Mouse (Mus musculus) intestine, embryonic 16.5 days (tissue): ENCODE data around the gene Ikzf5. TPM values are rescaled to one million over a fixed set of nuclear protein-coding genes. Genes with fewer than 3 reads are reported as not detected.
"Not testable (repeated sequence)": the region's sequence is repeated elsewhere in the genome, so short reads cannot be mapped to it uniquely, and the experiment has no call there.

Source experiments
- ATAC-seq: fragments of 200-750 bp; cut with Nextera tagmentation; 2 replicates; pipeline ENCODE4 v1.8.0; 2017; ENCODE audit warnings: moderate TSS enrichment, moderate library complexity
- H3K27ac ChIP-seq: fragments of 300-500 bp; sonication (generic); 2 replicates; pipeline ENCODE4 v1.5.1; 2014; ENCODE audit warnings: mild to moderate bottlenecking, low read length
- H3K27me3 ChIP-seq: fragments of 300-500 bp; sonication (generic); replicated peaks from 2 replicates; pipeline ENCODE4 v1.6.1; 2014; ENCODE audit warnings: low read length, control low read depth, mixed read lengths; ENCODE audit not compliant: control insufficient read depth, insufficient read depth
- H3K36me3 ChIP-seq: fragments of 300-500 bp; sonication (generic); 2 replicates; pipeline ENCODE4 v1.6.1; 2014; ENCODE audit warnings: low read length, control low read depth; ENCODE audit not compliant: control insufficient read depth, insufficient read depth
- H3K4me1 ChIP-seq: fragments of 300-500 bp; sonication (generic); 2 replicates; pipeline ENCODE4 v1.6.1; 2014; ENCODE audit warnings: low read length, control low read depth, mixed read lengths; ENCODE audit not compliant: control insufficient read depth, insufficient read depth
- H3K4me2 ChIP-seq: fragments of 300-500 bp; sonication (generic); 2 replicates; pipeline ENCODE4 v1.6.1; 2014; ENCODE audit warnings: low read depth, low read length, control low read depth
- H3K4me3 ChIP-seq: fragments of 300-500 bp; sonication (generic); 2 replicates; pipeline ENCODE4 v1.5.1; 2014; ENCODE audit warnings: mild to moderate bottlenecking, low read length
- H3K9ac ChIP-seq: fragments of 300-500 bp; sonication (generic); 2 replicates; pipeline ENCODE4 v1.6.1; 2014; ENCODE audit warnings: low read depth, low read length
- H3K9me3 ChIP-seq: fragments of 300-500 bp; sonication (generic); 2 replicates; pipeline ENCODE4 v1.6.1; 2016; ENCODE audit warnings: low read length, control low read depth; ENCODE audit not compliant: control insufficient read depth
- WGBS: fragments of 180-500 bp; shearing (Covaris S2); extraction: QIAGEN DNeasy Blood & Tissue Kit; methylation state at CpG from one replicate; pipeline ENCODE4 v1.1.7; 2014; 5-methylcytosine and 5-hydroxymethylcytosine counted together
- polyA plus RNA-seq: library from polyadenylated mRNA; unstranded; fragments of >200 nt; fragmentation: Nextera tagmentation; extraction: Ambion mirVana; gene quantifications from 2 replicates; pipeline ENCODE4 v1.2.1, GENCODE M21; 2015

Gene Ikzf5
- 8.1 and 9.4 TPM in 2 replicates for polyA plus RNA-seq

GRCm38 (mm10) chr7:131410416-131411058 is at the start of gene Ikzf5, which contains the start of gene Acadsb:
Gene Ikzf5, minus strand, starts transcription at chr7:131410521.
Gene Acadsb, plus strand, starts transcription at chr7:131410601.
- Histone ChIP-seq H3K36me3 (no peaks in the 10 kb centered on the region), H3K4me1 (peaks cover 13% of the 10 kb centered on the region), H3K27ac (peak within 1 kb of the TSS; percentile 75), H3K9ac (peak within 1 kb of the TSS; percentile 97), H3K27me3 (no peaks in the 10 kb centered on the region), H3K9me3 (no peaks in the 10 kb centered on the region), H3K4me2 (peak within 1 kb of the TSS; percentile 81), H3K4me3 (peak within 1 kb of the TSS; percentile 97)
- under 1% methylated on average over 42 of the region's 42 CpGs for WGBS
- peak; percentile 98 for ATAC-seq

DNA sequence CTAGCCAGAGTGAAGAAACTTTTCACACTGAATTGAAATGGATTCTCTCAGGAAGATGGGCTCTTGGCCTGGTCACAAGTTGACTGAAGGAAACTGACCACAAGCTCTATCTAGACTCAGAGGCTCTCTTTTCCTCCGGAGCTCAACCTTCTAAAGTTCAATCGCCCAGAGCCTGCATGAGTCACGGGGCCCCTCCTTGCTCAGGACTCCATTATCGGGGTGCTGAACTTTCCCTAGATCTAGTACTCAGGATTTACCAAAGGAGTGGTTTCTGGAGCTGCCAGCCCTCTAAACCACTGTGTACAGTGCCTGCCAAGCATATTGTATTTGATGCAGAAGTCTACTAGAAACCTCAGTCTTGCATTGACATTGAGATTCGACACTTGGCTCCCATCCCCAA is 46.4 kb upstream of the Ikzf5 start:
- no peaks in the 10 kb centered on the region for H3K27me3 ChIP-seq
- no peaks in the 10 kb centered on the region for H3K4me1 ChIP-seq
- no peak overlapping the region for H3K9ac ChIP-seq
- no peaks in the 10 kb centered on the region for H3K9me3 ChIP-seq
- no peaks in the 10 kb centered on the region for H3K36me3 ChIP-seq
- 85% methylated on average over 5 of the region's 5 CpGs for WGBS
- H3K4me2 ChIP-seq, result no peak overlapping the region
- no peak overlapping the region for H3K27ac ChIP-seq
- no peak overlapping the region for H3K4me3 ChIP-seq
- ATAC-seq, result no peak

DNA sequence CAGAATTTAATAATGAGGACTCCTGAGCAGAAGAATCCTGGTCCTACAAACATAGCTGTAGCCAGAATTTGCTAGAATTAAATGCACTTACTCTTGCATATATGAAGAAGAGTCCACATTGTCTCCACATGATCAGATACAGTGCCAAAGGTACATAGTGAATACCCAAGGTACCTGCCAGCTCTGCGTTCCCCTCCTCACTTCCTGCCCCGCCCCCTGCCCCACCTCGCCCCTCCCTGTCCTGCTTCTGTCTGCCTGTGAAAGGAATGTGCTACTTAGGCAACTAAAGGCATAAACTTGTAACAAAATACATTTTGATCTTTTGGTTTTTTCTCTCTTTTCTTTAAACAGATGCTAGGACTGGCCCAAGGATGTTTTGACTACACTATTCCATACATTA is 26.7 kb upstream of the Ikzf5 start:
- Histone ChIP-seq H3K36me3 (no peaks in the 10 kb centered on the region), H3K9me3 (no peaks in the 10 kb centered on the region), H3K9ac (no peak overlapping the region), H3K4me1 (no peaks in the 10 kb centered on the region), H3K4me3 (no peak overlapping the region), H3K4me2 (no peak overlapping the region), H3K27ac (no peak overlapping the region), H3K27me3 (no peaks in the 10 kb centered on the region)
- 61% methylated on average over 3 of the region's 3 CpGs for WGBS
- ATAC-seq, result peak; percentile 73; the same call in 1 of the 2 replicates

GRCm38 (mm10) chr7:131434276-131434675 is 24.0 kb upstream of the Ikzf5 start:
- H3K4me1 ChIP-seq, result no peaks in the 10 kb centered on the region
- H3K9ac ChIP-seq, result no peak overlapping the region
- no peak overlapping the region for H3K27ac ChIP-seq
- H3K27me3 ChIP-seq, result no peaks in the 10 kb centered on the region
- H3K4me2 ChIP-seq, result no peak overlapping the region
- ATAC-seq, result no peak
- H3K4me3 ChIP-seq, result no peak overlapping the region
- peaks cover 3% of the 10 kb centered on the region; the same call in 1 of the 2 replicates for H3K36me3 ChIP-seq
- WGBS, result 91% methylated on average over 1 of the region's 1 CpGs
- H3K9me3 ChIP-seq, result no peaks in the 10 kb centered on the region

DNA sequence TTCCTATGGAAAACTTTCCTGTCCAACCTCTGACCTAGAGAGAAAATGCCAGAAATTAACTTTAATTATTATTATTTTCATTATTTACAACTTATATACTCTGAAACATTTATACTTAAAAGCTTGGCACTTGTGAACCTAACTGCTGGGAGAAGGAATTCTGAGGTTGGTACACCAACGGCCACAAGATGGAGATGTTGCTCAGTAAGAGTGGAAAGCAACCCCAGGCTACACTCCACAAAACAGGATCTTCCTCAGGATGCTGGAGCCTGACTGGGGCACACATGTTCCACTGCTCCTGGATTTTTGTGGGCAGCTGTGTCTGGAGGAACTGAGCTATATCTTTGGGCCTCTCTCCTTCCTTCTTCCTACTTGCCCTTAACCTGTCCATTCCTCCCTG is 21.9 kb upstream of the Ikzf5 start:
- no peaks in the 10 kb centered on the region for H3K4me1 ChIP-seq
- ATAC-seq, result no peak
- peaks cover 3% of the 10 kb centered on the region; the same call in 1 of the 2 replicates for H3K36me3 ChIP-seq
- 17% methylated on average over 1 of the region's 1 CpGs for WGBS
- no peak overlapping the region for H3K4me2 ChIP-seq
- no peak overlapping the region for H3K9ac ChIP-seq
- no peaks in the 10 kb centered on the region for H3K27me3 ChIP-seq
- H3K27ac ChIP-seq, result no peak overlapping the region
- H3K4me3 ChIP-seq, result no peak overlapping the region
- no peaks in the 10 kb centered on the region for H3K9me3 ChIP-seq

- Histone ChIP-seq H3K36me3 (peaks cover 3% of the 10 kb centered on the region; the same call in 1 of the 2 replicates), H3K27me3 (no peaks in the 10 kb centered on the region), H3K4me3 (no peak overlapping the region), H3K4me2 (no peak overlapping the region), H3K9me3 (no peaks in the 10 kb centered on the region), H3K9ac (no peak overlapping the region), H3K27ac (no peak overlapping the region), H3K4me1 (no peaks in the 10 kb centered on the region)
- WGBS, result 90% methylated on average over 5 of the region's 5 CpGs
- ATAC-seq, result no peak
Observed at GRCm38 (mm10) chr7:131427331-131427730, 17.0 kb upstream of the Ikzf5 start.

GRCm38 (mm10) chr7:131424912-131425311 is 14.6 kb upstream of the Ikzf5 start:
- Histone ChIP-seq H3K4me1 (no peaks in the 10 kb centered on the region), H3K27me3 (no peaks in the 10 kb centered on the region), H3K27ac (no peak overlapping the region), H3K9me3 (no peaks in the 10 kb centered on the region), H3K9ac (no peak overlapping the region), H3K4me3 (no peak overlapping the region), H3K4me2 (no peak overlapping the region), H3K36me3 (no peaks in the 10 kb centered on the region; the same call in 1 of the 2 replicates)
- peak; percentile 68 for ATAC-seq
- 75% methylated on average over 2 of the region's 2 CpGs for WGBS

DNA sequence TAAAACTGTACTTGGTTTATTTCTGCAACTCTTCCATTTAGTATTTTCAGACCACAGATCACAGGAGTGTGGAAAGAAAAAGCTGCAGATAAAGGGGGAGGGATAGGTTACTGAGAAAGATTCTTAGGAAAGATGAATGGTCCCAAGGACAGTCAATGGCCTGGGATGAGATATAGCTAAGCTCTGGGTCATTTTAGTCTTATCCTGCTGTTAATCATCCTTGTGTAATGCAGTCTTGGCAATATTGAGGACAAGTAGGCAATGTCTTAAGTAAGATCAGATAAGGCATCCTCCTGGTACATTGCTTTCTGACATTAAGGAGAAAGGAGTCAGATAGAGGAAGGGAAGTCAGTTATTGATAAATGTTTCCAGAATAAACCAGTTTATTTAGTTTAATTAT is 7.3 kb upstream of the Ikzf5 start:
- H3K9ac ChIP-seq, result no peak overlapping the region
- H3K4me2 ChIP-seq, result no peak overlapping the region
- H3K36me3 ChIP-seq, result no peaks in the 10 kb centered on the region
- no peaks in the 10 kb centered on the region for H3K27me3 ChIP-seq
- peaks cover 3% of the 10 kb centered on the region; the same call in 1 of the 2 replicates for H3K4me1 ChIP-seq
- no peak overlapping the region for H3K27ac ChIP-seq
- H3K4me3 ChIP-seq, result no peak overlapping the region
- H3K9me3 ChIP-seq, result no peaks in the 10 kb centered on the region
- ATAC-seq, result no peak

- not testable (repeated sequence) for H3K4me3 ChIP-seq, H3K9me3 ChIP-seq, H3K4me1 ChIP-seq, H3K4me2 ChIP-seq, H3K27me3 ChIP-seq, H3K36me3 ChIP-seq, H3K9ac ChIP-seq, ATAC-seq, H3K27ac ChIP-seq
Observed at GRCm38 (mm10) chr7:131416742-131417141, 6.4 kb upstream of the Ikzf5 start.

DNA sequence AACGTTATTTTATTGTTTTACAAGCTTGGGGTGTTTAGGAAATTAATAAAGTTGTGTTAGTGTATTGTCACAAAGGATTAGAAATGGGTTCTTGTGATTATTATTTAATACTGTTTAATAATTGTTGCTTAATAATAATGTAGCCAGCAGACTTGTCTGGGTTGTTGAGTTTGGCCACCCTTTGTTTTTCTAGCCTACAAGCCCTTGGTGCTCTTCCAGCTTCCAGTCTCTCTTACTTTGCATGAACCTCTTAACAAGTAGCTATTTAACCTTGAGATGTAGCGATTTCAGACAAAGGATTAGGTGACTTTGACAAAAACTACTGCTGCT is 1.6 kb upstream of the Ikzf5 start:
- Histone ChIP-seq H3K27me3 (no peaks in the 10 kb centered on the region), H3K4me1 (peaks cover 13% of the 10 kb centered on the region), H3K4me3 (no peak overlapping the region), H3K9me3 (no peaks in the 10 kb centered on the region), H3K9ac (no peak overlapping the region), H3K27ac (no peak overlapping the region), H3K4me2 (peak overlapping the region; percentile 1; the same call in 1 of the 2 replicates), H3K36me3 (no peaks in the 10 kb centered on the region)
- ATAC-seq, result no peak
- WGBS, result 35% methylated on average over 2 of the region's 2 CpGs
